Mouse (Mus musculus) R1 (cell line): ENCODE results near the gene Cep170.
"Not testable (repeated sequence)": the region's sequence is repeated elsewhere in the genome, so short reads cannot be mapped to it uniquely, and the experiment has no call there.

Experiments used
- DNase-seq: peaks from one replicate; pipeline ENCODE4 v3.0.0-alpha.2; 2018; ENCODE audit warnings: low read depth, low spot score

The Cep170 gene

DNA sequence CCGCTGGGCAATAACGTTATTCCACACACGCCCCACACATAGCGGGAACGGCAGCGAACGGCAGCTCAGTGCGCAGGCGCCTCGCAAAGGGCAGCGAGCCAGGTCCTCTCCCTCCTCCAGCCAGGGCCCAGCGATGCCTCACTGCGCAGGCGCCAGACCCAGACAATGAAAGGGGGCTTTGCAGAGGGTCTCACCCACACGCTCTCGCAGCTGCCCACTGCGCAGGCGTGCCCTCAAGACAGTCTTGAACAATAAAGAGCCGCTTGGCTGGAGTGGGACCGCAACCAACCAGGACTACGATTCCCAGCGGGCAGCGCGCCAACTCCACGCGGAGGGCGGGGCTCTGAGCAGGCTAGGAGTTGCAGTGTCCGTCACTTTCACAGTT is at the start of gene Cep170:
Gene Cep170 (minus strand): TSS at position 32 of the 385 bp plus-strand sequence.
- DNase-seq, result peak; percentile 99

DNA sequence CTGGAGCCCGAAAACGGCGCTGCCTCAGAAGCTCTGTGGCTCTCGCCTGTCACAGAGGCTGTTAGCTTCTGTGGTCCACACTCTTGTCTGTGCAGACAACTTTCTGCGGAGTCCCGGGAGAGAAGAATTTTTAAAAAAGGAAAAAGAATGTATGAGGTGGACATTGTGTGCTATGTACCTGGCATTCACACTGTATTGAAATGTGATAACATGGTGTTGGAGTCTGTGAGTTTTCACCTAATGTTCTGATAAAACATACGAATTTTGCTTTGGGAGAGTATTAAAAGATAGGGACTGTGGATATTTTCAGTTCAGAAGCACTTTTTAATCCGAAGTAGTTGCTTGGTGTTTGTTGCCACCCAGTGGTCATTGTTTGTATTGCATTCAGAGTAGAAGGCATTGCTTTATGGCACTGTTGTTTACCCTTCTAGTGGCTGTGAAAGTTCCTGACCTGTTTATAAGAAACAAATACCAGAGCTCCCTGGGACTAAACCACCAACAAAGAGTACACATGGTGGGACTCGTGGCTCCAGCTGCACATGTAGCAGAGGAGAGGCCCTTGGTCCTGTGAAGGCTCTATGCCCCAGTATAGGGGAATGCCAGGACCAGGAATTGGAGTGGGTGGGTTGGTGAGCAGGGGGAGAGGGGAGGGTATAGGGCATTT is 48.2 kb upstream of the Cep170 start:
- DNase-seq, result peak; percentile 73

DNA sequence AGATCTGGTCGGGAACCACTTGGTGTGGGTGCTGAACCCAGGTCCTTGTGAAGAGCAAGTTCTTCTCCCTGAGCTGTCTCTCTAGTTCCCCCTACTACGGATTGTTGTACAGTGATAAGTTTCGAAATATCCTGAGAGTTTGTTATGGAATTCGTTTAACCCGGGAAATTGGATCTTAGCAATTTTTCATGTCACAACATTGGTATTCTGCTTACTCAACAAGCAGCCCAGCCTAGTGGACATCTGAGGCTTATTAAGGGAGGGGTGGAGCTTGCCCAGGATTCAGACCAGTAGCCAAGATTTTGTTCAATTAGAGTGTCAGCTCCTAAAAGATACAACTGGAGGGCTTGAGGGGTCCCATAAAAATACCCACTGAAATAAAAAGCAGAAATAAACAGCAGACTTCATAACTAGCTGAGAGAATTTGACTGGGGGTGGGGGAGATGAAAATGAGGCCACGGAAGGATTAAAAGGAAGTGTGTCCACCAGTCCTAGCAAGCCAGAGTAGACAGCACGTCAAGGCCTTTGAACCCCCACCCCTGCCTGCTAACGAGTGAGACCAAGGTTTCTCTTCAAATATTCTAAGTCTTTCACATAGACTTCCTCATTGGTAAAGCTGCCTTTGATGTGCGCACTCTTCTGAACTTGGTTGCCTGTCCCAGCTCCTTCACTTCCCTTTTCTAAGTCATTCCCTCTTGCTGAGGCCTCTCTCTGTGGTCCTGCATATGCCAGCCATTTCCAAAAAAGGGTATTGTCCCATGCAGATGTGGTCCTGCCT is 39.1 kb upstream of the Cep170 start:
- no peak for DNase-seq

DNA sequence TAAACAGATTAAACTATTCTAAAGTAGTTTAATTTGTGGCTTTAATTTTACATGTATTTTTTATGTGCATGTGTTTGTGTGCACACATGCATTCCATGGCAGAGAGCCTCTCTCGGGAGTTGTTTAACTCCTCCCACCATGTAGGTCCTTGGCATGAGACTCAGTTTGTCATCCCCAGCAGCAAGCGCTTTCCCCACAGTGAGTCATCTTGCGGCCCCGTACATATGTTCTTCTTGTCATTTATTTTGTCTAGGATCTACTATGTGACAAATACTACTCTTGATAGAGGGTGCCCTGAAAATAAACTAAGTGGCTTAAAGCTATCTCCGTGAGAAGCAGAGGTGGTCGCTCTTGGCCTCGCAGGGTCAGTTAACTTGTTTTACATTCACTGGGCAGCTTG is 37.5 kb upstream of the Cep170 start:
- no peak for DNase-seq

DNA sequence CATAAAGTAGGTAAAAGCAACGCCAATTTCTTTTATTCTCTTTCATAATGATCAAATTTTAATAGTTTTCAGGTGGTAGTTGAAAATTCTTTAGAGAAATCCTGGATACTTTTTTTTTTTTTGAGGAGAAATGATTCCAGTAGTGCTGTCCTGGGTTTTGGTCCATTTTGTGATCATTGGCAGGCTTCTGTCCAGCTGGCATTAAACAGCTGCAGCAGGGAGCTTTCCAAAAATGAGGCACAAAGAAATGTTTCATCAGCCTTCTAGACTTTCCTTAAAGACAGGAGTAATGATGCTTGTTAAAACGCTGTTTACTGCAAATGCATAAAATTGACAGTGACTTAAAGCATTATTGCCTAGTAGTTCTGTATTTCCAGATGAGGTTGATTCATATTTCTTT is 35.5 kb upstream of the Cep170 start:
- no peak for DNase-seq

DNA sequence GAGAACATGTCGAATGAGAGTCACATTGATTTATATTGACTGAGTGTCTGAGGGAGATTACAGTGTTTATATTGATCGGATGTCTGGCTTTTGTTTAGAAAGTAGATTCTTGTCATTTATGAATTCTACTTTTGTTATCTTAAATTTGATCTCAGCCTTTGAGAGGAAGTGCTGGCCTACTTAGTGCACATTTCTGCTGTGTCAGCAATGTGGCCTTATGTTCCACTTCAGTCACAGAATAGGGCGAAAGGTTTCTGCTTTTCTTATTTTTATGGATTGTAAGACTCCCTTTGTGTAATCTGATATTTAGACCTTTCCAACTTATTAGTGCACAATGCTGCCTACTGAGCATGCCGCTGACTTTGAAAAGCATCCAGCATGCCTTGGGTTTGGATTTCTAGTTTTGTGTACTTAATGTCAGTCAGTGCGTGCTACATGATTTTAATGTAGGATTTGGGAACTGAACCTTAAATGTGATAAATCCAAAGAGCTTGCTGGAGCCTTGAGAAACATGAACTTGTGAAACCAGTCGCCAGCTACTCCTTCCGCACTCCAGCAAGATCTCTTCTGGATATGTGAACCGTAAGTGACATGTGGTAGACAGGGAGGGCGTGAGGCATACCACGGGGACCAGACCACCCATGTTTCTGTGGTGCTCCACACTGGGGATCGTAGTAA is 34.9 kb upstream of the Cep170 start:
- DNase-seq, result no peak

DNA sequence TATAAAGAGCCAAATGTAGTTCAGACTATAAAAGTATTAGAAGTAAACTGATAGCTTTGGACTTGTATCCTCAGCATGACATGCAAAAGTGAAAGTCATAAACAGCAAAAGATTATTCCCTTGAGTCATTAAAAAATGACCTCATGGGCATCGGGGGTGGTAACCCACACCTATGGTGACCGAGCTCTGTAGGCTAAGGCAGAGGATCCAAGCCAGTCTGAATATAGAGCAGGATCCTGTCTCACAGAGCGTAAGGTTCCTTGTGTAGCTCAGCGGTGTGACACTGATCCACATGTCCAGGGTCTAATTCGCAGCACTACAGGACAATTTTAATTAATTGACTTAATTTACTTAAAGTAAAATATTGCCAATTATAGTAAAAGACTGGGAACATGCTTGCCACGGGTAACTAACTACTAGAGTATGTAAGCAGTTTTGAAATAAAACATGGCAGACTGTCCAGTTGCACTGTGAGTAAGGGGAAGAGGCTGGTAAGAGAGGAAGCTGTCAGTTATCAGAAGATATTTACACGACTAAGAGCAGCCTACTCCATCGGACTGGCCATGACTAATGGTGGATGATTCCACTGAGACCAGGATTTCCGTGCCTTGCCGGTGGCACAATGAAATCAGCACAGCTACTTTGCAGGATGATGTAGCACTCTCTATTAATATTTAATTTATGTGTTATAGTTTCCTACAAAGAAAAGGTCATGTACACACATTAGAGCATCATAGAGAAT is 33.4 kb upstream of the Cep170 start:
- no peak for DNase-seq

DNA sequence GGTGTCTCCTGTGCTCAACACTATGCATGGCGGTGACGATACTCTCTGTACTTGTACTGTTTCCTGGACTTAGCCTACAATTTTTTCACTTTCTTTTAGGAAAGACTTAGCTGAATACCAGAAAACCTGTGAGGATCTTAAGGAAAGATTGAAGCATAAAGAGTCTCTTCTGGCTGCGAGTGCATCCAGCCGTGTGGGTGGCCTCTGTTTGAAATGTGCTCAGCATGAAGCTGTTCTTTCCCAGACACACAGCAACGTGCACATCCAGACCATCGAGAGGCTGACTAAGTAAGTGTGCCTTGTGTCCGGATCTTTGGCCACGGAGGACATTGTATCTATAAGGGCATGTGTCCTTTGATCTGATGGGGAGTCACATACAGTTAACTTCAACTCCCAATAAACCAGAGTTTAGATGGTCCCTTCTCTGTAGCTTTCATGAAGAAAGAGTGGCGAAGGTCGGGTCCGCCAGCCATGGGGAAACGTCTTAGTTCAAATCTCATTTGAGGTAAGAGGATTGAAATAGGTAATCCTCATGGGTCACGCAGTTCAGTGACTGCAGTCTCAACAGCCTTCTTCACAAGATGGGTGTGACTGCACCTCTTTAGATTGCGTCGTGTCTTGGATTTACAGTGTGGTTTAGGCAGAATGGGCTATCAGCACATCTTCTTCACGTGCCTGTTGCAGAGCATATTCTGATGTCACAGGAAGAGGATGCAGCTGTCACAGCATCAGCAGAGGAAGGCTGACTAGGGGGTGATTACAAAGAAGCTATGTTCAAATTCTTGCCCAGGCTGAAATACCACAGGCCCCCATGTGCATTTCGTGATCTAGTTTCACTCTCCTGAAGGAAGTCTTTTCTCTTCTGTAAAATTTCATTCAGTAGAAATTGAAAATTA is 31.5 kb upstream of the Cep170 start:
- no peak for DNase-seq

DNA sequence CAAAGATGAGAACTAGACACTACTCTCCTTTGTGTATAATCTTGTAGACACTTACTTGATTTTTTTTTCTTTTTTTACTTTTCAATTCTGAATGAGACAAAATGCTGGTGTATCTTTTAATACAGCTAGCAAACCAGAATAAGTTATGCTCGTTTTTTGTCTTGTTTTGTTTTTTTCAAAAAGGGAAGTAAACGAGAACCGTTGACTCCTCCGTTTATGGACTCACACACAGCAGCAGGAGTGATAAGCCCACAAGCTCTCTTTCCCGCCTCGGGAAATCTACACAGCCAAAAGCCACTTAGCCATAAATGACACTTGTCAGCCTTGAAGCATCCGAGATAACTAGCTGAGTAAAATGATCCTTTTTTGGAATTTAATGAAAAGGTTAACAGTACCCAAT is 22.7 kb upstream of the Cep170 start:
- DNase-seq, result not testable (repeated sequence)

DNA sequence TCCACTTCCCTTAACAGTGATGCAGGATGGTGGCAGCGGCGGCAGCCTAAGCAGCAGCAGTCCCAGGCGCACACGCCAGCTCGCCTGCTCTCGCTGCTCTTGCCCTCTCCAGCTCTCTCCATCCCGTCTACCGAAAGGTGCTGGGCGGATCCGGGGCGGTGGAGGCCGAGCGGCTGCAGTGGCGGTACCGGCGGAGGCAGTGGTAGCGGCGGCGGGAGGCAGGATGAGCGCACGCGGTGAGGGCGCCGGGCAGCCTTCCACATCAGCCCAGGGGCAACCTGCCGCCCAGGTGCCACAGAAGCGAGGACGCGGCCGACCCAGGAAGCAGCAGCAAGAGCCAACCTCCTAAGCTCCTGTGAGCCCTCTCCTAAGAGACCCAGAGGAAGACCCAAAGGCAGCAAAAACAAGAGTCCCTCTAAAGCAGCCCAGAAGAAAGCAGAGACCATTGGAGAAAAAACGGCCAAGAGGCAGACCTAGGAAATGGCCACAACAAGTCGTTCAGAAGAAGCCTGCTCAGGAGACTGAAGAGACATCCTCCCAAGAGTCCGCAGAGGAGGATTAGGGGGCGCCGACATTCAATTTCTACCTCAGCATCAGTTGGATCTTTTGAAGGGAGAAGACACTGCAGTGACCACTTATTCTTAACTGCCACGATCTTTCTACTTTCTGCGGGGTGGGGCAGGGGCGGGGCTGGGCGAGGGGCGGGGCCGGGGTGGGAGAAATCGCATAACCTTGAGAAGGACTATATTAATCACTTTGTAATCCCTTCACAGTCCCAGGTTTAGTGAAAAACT is 21.8 kb upstream of the Cep170 start:
- DNase-seq, result peak; percentile 53

DNA sequence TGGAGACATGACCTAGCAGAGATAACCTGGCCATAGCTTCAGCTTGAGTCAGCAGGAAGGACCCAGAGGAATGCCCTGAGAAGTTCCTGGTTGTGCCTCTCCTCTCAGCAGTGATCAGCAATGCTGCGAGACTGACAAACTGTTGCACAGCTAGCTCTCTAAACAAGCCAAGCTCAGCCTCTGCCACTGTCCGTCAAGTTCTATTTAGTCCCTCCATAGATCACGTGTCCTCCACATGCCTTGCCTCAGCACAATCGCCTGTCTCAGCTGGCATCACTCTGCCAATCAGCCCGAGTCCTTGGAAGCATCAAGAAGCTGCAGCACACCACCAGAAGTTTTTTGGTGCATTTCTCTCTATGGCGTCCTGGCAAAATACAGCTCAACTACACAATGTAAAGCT is 21.0 kb upstream of the Cep170 start:
- peak; percentile 15 for DNase-seq

DNA sequence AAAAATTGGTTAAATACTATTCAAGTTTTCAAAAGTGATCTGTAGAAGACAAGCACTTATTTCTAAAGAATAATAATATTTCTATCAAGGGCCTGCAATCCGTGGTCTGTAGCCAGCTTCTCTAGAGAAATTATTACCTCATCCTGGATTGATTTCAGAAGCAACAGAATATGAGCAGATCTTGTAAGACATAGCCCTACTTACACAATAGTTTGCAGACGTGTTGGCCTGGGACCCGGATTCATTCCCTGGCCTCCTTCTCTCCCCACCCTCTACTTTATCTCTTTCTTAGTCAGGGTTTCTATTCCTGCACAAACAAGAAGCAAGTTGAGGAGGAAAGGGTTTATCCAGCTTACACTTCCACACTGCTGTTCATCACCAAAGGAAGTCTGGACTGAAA is 20.1 kb upstream of the Cep170 start:
- DNase-seq, result no peak

DNA sequence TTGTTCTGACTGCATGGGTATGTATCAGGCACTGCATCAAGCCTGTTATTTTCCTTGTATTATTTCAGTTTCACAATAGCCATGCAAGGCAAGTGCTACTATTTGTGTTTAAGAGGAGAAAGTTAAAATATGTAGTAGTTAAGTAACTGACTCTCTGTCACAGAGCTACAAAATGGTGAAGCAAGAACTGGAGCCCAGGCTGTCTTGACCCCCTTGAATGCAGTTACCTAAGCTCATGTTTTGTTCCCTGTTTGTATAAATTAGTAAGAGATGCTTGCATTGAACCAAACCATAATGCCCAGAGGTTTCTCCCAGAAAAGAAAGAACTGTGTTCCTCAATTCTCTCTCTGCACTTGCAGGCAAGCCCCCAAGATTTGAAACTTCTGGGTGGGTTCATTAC is 19.4 kb upstream of the Cep170 start:
- DNase-seq, result no peak

DNA sequence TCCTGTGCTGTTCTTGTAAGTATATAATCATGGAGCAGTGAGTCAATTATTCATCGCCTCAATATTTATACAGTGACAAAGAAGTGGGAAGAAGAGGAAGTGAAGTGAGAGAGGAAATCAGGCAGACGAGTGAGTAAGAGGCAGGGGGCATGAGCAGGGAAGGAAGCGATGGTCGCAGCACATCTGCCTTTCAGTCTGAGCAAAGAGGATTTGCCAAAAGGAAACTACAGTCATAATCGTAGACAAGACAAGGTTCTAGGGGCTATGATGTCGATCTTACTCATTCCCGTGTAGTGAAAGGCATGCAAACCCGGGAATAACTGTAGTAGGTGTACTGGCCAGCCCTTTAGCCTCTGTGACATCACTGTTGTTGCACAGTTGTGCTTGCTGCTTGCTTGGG is 18.7 kb upstream of the Cep170 start:
- DNase-seq, result no peak

DNA sequence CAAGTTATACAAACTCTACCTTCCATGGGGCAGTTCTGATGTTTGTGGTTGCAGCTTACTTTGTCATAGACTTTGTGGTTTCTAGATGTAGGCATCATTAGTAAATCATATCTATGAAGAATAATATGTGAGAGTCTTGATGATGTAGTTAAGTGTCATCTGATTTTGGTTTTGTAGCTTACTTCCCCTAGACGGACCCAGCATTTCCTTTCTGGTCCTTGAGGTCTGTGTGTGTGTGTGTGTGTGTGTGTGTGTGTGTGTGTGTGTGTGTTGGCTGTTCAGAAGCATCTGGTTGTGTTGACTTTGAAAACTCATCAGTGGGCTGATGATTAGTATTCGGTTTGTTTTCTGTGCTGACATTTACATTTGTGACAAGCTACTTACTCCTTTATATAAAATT is 18.2 kb upstream of the Cep170 start:
- no peak for DNase-seq

DNA sequence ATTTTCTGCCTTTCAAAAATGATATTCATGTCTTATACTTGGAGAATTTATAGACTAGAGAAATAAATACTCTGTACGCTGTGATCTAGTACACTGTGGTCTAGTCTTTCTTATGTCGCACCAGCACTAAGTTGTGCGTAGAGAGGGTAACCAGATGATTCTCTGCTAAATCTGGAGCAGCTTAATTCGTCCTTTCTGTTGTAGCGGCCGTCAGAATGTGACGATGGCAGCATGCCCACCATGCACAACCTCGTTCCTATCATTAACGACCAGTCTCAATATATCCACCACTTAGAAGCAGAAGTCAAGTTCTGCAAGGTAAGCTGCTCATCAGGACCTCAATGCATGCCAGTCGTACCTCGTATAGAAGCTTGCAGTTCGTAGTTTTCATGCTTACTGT is 14.8 kb upstream of the Cep170 start:
- no peak for DNase-seq

DNA sequence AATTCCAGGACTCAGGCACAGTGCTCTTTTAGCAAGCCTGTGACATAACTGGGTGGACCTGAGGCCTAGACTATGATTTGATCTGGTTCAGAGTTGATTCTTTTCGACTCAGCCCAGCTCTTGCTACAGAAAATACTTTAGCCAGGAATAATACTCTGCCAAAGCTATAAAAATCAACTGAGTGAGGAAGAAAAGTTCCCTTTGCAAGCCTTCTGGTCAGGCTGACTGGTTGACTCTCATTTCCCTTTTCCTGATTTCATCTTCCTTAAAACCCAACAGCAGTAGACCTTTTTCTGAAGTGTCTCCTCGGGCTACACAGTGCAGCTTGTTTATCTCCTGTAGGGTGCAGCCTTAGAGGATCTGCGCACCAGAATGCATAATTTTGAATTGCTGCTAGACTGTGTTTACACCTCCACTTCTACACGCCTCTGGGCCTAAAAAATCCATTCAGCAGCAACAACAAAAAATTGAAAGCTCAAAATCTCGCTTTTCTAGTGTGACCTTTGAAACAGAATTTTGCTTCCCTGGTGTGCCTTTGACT is 14.1 kb upstream of the Cep170 start:
- DNase-seq, result no peak

DNA sequence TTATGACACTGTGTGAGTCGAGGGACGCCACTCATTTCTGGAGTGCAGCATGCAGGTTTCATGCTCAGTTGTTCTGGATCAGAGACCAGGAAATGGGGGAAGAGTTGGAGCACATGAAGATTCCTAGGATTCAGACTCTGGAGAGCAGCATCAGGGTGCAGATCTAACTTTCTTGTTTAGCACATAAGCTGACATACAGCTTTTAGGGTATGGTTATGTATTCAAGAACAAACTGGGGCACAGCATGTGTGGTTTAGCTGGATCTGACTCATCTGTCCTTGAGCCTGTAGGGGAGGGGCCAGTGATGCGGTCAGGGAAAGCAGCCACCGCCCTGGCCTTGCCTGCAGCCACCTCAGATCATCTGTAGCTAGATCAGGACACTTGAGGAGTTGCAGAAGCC is 13.5 kb upstream of the Cep170 start:
- no peak for DNase-seq

DNA sequence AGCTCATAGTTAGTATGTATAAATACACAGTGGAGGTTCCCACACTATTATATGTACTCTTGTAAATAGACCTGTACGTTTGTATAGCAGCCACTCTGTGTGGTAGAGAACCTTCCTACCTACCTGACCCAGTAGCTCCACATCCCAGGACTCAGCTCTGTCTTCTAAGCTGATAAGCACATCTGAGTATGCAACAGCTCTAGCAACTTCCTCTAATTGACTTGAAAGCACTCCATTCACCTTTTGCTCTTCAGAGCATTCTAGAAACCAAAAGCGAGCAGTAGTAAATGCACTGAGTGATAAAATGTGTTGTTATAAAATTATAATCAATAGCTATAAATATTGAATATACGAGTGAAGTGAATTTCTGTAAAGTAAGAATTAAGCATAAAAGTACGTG is 13.1 kb upstream of the Cep170 start:
- DNase-seq, result no peak

DNA sequence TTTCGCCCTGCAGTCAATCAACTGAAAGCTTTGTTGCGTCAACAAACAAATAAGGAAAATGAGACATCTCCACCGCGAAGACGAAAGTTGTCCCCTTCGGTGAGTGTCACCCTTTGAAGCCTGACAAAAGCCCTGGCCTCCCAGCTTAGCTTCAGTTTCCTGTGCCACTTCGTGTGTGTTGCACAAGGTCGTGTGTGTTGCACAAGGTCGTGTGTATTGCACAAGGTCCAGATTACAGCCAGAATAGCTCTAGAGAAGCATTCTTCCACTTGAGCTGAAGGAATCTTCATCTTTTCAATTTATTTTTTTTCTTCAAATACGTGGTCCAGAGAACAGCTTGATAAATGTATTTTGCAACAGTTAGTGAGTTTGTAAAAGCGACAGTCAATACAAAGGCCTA is 12.3 kb upstream of the Cep170 start:
- DNase-seq, result no peak
